Mouse (Mus musculus) E14TG2a.4 (cell line): ENCODE measurements at regions not wholly inside any gene's neighbourhood (a gene's known extent, or its start where the extent isn't known, plus 50 kb on each side); places are given as distances from the start of the nearest gene placed in this dataset.

ENCODE experiments used
- H3K27me3 ChIP-seq: 2 replicates; pipeline ENCODE4 v1.6.1; 2014; ENCODE audit warnings: low read length, control low read depth; ENCODE audit not compliant: insufficient read depth
- H3K36me3 ChIP-seq: 2 replicates; pipeline ENCODE4 v1.6.1; 2014; ENCODE audit warnings: low read length, control low read depth; ENCODE audit not compliant: insufficient read depth
- H3K4me1 ChIP-seq: replicated peaks from 2 replicates; pipeline ENCODE4 v1.6.1; 2014; ENCODE audit warnings: low read depth, low read length, control low read depth
- H3K4me3 ChIP-seq: replicated peaks from 2 replicates; pipeline ENCODE4 v1.5.1; 2014; ENCODE audit warnings: mild to moderate bottlenecking, low read length
- H3K9me3 ChIP-seq: 2 replicates; pipeline ENCODE4 v1.6.1; 2014; ENCODE audit warnings: low read length, control low read depth
- CTCF ChIP-seq: conservative IDR thresholded peaks from 2 replicates; pipeline ENCODE4 v1.5.1; 2014; ENCODE audit warnings: low read length
- NANOG ChIP-seq: IDR thresholded peaks from 2 replicates; pipeline ENCODE4 v1.6.1; 2014; ENCODE audit warnings: borderline replicate concordance, low read length, mixed read lengths
- POU5F1 ChIP-seq: IDR thresholded peaks from 2 replicates; pipeline ENCODE4 v1.6.1; 2014; ENCODE audit warnings: low read length, borderline replicate concordance

DNA sequence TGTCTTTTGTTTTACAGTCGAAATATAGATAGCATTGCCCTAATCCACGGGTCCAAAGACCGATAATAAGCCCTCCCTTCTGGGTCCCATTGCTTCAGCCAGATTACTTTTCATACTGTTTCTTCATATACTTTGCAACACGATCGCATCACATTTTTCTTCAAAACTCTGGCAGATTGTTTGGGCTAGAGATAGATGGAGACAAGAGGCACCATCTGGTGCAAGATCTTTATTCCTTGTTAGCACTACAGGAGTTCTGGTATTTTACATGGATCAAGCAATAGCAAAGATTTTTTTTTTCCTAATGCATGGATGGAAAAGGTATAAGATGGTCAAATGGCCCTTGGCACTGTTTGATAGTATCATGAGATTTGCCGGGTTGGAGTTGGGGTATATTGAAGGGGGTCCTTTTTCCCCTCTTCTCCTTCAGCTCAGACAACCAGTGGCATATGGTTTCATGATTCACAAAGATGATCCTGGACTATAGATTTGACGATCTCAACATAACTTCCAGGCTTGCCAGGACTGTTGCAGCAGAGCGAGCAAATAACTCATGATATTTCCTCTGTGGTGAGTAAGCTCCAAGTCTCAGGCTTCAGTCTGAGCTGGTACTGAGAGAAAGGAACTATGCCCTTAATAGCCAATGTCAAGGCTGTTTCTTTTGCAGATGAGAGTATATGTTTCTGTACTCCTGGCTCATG is 127.6 kb upstream of the Mef2c start:
- Histone ChIP-seq H3K27me3 (no peaks in the 10 kb centered on the region), H3K36me3 (no peaks in the 10 kb centered on the region), H3K9me3 (no peaks in the 10 kb centered on the region), H3K4me3 (no peak overlapping the region), H3K4me1 (no peaks in the 10 kb centered on the region)
- TF ChIP-seq NANOG: no peak
- TF ChIP-seq CTCF: no peak
- TF ChIP-seq POU5F1: no peak

DNA sequence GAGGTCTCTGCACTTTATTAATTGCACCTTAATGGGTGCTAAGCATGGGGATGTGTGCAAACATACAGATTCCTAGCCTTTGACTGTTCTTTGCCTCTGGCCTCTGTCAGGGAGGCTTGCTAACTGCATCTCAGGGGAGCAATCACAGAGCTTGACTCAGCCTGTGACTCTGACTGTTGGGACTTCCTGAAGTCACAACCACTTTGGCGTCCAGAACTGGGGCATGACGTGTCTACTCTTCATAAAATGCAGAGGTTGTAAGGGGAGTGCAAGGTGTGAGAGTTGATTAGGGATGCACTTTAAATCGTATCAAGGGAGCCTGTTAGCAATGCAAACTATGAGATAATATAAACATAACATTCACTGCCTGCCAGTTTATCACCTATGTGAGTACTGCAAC is 125.2 kb upstream of the Mef2c start:
- Histone ChIP-seq H3K36me3 (no peaks in the 10 kb centered on the region), H3K27me3 (no peaks in the 10 kb centered on the region), H3K4me1 (no peaks in the 10 kb centered on the region), H3K9me3 (no peaks in the 10 kb centered on the region), H3K4me3 (no peak overlapping the region)
- TF ChIP-seq POU5F1 (no peak), NANOG (no peak), CTCF (no peak)

DNA sequence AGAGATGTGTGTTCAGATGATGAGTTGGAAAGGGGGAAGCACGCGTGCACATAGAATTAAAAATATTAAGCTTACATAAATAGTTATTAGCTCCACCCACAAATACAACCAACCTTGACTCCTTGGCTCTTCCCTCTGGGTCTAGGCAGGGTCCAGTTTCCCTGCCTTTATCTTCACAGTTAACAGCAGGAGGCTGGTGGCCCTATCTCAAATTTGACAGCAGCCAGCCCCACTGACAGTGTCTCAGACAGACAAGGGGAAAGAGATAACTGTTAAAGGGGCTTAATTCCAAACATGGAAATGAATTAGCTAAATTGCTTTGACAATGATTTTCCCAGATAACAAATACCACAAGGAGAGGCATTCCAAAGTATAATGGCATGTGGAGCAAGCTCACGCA is 121.2 kb upstream of the Mef2c start:
- Histone ChIP-seq H3K9me3 (no peaks in the 10 kb centered on the region), H3K4me3 (no peak overlapping the region), H3K4me1 (no peaks in the 10 kb centered on the region), H3K27me3 (no peaks in the 10 kb centered on the region), H3K36me3 (no peaks in the 10 kb centered on the region)
- no peak for TF ChIP-seq CTCF

DNA sequence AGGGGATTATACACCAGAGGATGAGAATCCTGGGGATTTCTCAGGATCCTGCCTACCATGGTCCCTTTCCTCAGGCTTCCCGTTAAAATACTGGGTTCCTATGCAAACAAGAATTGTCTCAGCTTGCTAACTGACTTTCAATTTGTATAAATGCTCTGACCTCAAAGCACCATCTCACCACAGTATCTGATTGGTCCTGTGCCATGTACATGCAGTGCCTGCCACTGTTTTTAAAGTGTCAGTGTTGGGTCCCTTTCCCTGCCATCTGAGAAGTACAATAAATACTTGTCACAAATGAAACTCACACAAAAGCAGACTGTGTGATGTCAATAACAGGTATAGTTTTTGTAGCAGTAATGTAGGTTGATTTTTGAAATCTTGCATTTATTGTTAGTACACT is 109.1 kb upstream of the Mef2c start:
- no peak overlapping the region for H3K4me3 ChIP-seq
- H3K4me1 ChIP-seq: no peaks in the 10 kb centered on the region
- H3K36me3 ChIP-seq: no peaks in the 10 kb centered on the region
- no peaks in the 10 kb centered on the region for H3K27me3 ChIP-seq
- no peaks in the 10 kb centered on the region for H3K9me3 ChIP-seq
- TF ChIP-seq POU5F1 (no peak), NANOG (no peak), CTCF (no peak)

DNA sequence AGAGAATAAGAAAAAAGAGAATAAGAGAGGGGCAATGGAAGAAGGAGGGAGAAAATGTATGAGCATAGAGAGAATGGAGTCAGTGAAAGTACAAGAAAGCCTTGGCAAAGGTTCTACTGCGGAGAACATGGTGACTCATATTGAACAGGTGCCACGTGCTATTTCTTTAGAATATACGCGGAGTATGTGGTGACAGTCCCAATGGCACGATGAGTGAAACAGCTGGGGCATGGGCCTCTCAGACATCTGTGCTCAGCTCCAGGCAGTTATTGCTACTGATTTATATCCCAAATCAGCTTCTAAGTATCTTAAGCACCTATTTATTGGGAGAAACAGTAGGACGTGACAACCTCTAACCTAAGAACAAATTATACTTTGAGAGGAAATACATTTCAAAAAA is 104.5 kb upstream of the Mef2c start:
- TF ChIP-seq POU5F1: no peak
- TF ChIP-seq NANOG: no peak
- no peak for TF ChIP-seq CTCF

DNA sequence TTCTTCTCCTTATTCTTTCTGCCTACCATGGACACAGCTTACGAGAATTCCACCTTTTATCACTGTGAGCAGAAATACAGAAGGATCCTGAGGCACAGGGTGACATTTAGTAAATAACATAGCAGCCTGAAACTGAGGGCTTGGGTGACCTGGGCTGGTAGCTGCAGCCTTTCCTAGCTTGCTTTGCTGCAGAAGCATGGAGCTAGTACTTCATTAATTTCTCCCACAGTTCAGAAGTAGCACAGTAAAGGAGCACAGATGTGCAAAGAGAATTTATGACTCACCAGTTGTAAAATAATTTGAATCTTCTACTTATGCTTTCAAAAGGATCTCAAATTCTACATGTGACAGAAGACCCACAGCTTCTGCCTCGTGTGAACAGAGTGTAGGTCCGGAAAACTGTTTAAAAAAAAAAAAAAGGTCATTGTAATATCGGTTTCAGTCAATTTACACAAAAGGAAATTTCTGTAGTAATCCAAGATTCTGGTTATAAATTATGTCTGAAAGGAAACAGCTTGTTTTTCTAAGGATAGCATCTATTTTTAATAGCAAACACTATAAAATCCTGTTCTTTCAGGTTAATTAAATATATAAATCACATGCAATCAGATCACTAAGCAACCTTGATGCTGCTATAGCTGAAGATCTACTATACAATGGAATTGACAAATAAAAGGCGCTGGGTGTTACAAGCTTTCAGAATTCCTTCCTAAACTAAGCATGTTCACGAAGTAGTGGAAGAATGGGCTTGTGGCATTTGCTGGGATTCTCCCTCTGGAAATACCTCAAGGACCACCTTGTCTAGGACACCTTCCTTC is 64.0 kb upstream of the Mef2c start:
- TF ChIP-seq NANOG: no peak
- no peak for TF ChIP-seq CTCF
- no peak for TF ChIP-seq POU5F1
- H3K36me3 ChIP-seq: no peaks in the 10 kb centered on the region
- no peaks in the 10 kb centered on the region for H3K9me3 ChIP-seq

More for the DNA sequence above, 104.5 kb upstream of the Mef2c start:
- no peaks in the 10 kb centered on the region for H3K4me1 ChIP-seq
- H3K36me3 ChIP-seq: no peaks in the 10 kb centered on the region
- no peak overlapping the region for H3K4me3 ChIP-seq
- H3K27me3 ChIP-seq: no peaks in the 10 kb centered on the region
- H3K9me3 ChIP-seq: no peaks in the 10 kb centered on the region

DNA sequence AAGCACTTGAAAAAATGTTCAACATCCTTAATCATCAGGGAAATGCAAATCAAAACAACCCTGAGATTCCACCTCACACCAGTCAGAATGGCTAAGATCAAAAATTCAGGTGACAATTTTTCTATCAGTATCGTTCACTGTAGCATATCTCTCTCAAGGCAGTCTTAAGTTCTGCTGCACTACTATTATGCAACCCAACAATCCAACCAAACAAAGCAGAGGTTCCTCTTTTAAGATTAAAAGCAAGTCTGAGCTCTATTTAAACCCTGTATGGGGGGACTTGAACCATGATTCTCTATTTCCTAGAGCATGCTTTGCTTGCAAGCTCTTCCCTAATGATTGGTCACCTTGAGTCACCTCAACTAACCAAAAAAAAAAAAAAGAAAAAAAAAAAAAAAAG is 59.6 kb upstream of the Mef2c start:
- Histone ChIP-seq H3K4me3 (no peak overlapping the region), H3K9me3 (no peaks in the 10 kb centered on the region), H3K4me1 (no peaks in the 10 kb centered on the region), H3K36me3 (no peaks in the 10 kb centered on the region), H3K27me3 (no peaks in the 10 kb centered on the region)
- TF ChIP-seq POU5F1: no peak
- no peak for TF ChIP-seq CTCF
- no peak for TF ChIP-seq NANOG

More for the DNA sequence above, 64.0 kb upstream of the Mef2c start:
- Histone ChIP-seq H3K4me3 (no peak overlapping the region), H3K27me3 (no peaks in the 10 kb centered on the region), H3K4me1 (no peaks in the 10 kb centered on the region)

DNA sequence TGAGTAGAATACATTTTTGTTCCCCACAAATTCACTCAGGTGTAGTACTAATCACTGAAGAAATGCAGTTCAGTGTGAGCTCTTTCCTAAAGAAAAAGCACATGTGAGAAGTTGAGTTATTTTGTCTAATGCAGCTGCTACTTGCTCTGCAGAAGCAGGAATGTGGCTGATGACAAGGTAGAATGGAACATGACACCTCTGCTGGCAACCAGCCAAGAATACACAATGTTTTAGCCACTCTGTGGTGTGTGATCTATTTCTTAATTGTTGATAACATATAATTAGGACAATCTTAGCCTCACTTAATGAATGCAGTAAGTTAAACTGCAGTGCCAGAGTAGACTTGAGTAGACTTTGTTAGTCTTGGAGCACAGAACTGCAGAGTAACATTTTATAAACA is 53.0 kb upstream of the Mef2c start:
- H3K4me1 ChIP-seq: no peaks in the 10 kb centered on the region
- TF ChIP-seq POU5F1: no peak
- no peak for TF ChIP-seq CTCF
- TF ChIP-seq NANOG: no peak
- H3K9me3 ChIP-seq: no peaks in the 10 kb centered on the region
- no peak overlapping the region for H3K4me3 ChIP-seq
- no peaks in the 10 kb centered on the region for H3K36me3 ChIP-seq
- no peaks in the 10 kb centered on the region for H3K27me3 ChIP-seq

DNA sequence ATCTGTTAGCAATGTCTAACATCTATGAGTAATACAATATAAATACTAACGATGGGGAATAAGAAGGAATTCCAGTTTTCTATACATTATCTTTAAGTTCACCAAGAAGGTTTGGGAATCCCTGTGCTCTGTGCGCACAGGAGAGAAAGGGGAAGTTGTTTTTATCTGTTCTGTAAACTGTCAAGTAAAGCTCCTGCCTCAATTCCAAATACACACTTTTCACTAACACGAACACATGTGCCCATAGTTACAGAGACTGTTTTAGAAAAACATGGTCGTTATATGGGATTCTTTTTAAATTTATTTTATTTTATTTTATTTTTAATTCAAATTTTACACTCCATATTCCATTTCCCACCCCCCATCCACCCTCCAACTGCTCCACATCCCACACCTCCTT is 50.8 kb upstream of the Mef2c start:
- H3K4me1 ChIP-seq: no peaks in the 10 kb centered on the region
- no peak overlapping the region for H3K4me3 ChIP-seq
- no peak for TF ChIP-seq POU5F1
- TF ChIP-seq NANOG: no peak
- no peak for TF ChIP-seq CTCF
- no peaks in the 10 kb centered on the region for H3K9me3 ChIP-seq
- H3K27me3 ChIP-seq: no peaks in the 10 kb centered on the region
- no peaks in the 10 kb centered on the region for H3K36me3 ChIP-seq
